Mouse (Mus musculus) embryo, embryonic 11.5 days (tissue): ENCODE data around the gene Irf2bp1.

Experiments used
- DNase-seq: peaks from one replicate; pipeline ENCODE4 v3.0.0-alpha.2; 2012; ENCODE audit warnings: low read depth, low spot score

Irf2bp1 gene

DNA sequence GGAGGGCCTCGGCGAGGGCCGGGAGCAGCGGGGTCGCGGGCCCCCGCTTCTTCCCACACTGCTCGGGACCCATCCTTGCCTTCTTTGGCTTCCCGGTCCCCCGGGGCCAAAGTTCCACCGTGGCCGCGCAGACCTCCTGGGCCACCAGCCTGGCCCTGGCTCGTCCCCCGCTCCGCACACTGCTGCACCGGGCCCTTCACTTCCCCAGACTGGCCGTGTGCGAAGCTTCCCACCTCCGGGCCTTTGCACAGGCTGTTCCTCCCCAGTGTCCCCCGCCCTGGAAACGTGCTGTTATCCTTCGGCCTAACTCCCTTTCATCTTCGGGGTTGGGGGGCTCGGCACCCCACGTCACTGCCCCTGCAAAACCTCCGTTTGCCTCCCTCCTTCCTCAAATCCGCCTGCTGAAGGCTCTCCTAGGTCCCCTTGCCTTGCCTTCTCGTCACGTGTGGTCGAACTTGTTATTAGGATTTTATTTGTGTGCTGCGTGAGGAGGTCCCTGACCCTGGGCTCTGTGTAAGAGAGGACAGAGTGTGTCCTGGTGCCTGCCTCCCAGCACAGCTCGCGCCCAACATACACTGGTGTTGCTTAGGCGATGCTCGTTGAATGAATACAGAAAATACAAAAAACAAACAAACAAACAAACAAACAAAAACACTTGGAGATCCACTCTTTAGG is 20.9 kb downstream of the Irf2bp1 start:
- DNase-seq, result no peak

DNA sequence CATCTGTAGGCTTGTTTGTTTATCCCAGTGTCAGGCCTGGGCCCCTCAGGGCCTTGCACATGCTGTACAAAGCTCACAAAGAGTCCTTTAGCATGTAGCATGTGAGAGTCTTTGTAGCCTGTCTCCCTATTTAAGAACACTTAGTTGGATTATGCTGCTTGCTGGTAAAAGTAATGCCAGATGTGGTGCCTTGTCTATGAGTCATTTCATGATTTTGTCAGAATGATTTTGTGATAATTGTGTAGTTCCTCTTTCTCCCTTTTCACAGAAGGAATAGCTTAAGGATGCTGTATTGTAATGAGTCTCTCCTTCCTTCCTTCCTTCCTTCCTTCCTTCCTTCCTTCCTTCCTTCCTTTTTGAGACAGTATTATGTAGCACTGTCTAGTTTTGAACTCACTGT is 24.2 kb downstream of the Irf2bp1 start:
- no peak for DNase-seq

DNA sequence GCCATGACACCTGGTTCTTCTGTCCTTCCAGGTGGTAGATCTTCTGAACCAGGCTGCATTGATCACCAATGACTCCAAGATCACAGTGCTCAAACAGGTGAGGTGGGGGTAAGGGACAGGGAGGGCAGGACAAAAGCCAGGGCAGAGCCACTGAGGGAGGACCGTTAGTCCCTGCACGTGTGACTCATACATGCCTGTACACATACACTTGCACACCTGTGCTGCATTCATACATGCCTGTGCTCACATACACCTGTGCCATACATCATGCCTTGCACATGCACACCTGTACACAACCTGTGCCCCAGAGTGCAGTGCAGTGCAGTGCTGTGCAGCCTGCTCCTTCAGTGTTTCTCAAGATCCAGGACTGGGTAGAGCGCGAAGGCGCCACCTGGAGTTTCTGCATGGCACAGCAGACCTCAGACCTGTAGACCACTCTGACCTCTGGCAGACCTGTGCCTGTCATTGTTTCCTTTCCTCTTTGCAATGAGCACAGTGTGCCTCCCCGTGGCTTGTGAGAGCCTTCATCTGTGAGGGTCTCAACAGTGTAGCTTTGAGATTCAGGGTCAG is 25.3 kb downstream of the Irf2bp1 start:
- no peak for DNase-seq

DNA sequence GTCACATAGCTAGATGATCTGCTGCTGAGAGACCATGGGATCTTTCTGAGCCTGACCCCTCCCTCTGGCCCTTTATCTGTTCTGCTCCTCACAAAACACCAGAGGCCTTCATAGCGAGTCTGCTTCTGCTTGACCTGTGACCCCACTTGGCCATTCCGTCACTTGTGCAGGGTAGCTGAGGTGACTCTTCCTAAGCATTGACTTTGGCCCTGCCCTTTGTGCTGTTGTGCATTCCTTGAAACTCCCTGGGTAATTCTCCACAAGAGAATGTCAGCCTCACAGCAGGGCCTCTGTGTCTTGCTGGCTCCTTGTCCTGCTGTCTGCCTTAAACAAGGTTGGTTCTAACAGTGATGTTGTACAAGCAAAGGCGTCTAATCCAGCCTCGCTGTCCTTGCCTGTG is 27.8 kb downstream of the Irf2bp1 start:
- no peak for DNase-seq

DNA sequence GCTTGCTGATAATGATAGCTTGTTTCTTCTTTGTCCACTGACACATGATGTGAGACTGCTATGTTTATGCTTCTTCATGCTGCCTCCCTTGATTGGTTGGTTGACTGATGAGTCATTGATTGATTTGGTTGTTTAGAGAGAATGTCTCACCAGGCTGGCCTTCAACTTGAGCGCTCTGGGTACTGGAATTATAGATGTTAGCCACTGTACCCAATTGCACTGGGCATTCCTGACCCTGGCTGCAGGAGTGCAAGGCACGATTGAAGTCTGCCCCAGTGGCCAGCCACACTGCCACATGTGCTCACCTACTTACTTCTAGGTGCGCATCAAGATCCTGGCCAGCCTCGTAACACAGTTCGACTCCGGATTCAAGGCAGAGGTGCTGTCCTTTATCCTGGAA is 40.8 kb downstream of the Irf2bp1 start:
- DNase-seq, result no peak

DNA sequence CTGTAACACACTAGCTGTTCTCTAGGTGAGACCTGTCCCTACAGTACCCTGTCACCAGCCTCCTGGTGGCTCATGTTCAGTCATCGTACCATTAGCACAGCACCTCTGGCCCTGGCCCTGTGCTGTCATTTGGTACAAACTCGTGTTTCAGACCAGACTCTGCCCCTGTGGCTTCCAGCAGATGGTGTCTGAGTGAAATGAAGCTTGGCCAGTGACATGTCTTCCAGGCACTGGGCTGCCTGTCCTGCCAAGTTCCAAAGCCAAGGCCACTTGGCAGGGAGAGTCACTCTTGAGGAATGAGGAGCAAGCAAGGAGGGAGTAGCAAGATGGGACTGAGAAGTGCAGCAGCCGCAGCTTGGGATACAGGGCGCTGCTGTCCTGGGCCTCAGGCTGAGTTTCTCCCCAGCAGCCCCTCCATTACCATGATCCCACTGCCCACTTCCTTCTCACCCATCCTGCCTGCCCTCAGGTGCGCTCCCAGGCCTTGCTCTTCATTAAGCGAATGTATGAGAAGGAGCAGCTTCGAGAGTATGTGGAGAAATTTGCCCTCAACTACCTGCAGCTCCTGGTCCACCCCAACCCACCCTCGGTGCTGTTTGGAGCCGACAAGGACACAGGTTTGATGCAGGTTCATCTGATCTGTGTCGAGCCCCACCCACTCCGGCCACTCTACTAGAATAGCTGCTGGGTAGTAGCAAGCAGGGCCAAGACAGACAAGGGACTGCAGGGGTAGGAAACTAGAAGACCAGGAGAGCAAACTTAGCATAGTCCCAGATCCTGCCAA is 42.6 kb downstream of the Irf2bp1 start:
- no peak for DNase-seq

DNA sequence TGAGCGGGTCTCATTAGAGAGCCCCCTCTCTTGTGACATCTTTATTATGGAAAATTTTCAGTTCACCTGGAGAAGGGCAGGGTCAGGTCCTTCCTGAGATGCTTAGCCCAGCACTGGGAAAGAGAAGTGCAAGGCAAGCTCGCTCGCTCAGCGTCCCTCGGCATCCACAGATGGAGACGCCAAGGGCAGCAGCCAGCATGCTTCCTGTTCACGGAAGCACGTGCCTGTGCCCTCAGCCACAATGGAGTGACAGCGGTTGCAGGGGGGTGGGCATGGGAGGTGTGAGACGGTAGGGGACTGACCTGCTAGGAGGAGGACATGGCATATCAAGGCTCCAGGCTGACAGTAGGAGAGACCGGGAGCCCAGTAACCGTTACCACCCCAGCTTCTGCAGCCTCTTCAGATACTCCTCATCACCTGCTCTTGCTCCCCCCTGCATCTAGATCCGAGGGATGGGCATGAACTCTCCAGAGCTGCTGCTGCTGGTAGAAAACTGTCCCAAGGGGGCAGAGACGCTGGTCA is 44.2 kb downstream of the Irf2bp1 start:
- DNase-seq, result no peak

DNA sequence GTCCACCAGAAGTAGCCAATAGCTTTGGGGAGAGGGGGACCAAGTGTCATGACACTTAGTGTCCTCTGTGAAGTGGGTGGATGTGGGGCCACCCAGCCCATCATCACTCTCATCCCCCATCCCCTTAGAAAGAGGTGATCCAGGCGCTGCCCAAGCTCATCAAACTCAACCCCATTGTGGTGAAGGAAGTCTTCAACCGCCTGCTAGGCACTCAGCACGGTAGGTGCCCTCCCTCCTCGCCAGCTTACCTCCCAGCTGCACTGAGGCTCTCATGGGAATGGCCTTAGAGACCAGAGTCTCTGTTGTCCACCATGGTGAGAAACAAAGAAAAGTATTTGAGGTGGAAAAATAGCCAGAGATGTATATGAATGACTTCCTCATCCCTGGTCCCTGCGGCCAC is 45.4 kb downstream of the Irf2bp1 start:
- no peak for DNase-seq

DNA sequence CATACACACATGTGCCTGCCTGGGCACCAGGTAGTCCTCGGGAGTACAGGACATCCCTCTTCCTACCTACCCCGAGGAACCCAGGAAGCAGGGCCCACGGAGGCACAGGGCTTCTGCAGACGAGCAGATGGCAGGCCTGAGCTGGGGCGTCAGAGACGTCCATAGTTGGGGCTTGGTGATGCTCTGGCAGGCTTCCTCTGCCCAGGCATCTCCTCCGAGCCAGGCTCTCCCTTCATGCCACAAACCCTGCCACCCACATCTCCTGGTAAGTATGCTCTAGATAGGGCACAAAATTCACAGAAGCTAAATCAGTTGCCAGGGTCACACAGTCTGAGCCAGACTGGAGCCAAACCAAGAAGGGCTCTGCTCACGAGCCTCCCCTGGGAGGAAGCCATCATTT is 46.3 kb downstream of the Irf2bp1 start:
- no peak for DNase-seq

DNA sequence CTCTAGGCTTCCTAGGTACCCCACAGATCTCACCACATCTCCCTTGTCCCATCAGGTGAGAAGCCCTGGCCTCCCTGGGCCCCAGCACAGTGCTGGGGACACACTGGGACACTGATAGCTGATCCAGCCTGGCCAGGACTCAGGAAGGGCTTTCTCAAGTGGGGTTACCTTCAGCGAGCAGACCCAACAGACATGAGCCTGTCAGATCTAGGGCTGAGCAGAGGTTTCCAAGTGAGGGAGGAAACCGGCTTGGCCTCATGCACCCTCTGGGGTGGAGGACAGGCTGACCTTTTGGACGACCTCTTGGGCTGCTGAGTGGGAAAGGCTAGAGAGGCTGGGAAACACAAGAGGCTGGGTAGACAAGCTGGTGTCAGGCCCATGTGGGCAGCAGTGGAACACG is 47.3 kb downstream of the Irf2bp1 start:
- DNase-seq, result no peak

DNA sequence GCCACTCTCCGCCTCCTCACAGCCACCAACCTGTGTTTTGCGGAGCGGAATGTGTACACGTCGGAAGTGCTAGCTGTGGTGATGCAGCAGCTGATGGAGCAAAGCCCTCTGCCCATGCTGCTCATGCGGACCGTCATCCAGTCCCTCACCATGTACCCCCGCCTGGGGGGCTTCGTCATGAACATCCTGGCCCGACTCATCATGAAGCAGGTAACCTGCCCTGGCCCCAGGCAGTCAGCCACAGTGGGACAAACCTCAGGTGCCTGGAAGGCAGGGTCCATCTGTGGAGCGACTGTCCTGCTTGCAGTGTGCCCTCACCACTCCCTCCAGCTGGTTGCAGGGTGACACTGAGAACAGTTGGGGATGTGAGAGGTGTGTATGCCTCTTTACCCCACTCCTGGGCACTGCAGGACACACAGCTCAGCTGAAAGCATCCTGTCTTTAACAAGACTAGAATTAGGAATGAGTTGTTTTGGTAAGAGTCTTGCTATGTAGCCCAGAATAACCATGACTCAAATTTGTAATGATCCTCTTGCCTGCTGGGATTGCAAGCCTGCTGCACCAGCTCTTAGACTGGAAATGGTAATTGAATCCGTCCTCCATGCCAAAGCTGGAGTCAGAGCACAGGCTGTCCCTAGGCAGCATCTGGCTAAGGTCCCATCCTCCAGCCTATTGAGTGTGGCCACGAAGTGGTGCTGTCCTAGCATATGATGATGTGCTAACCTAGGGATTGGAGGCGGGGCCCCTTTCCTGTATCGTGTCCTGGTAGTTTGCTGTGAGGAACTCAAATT is 48.7 kb downstream of the Irf2bp1 start:
- no peak for DNase-seq

DNA sequence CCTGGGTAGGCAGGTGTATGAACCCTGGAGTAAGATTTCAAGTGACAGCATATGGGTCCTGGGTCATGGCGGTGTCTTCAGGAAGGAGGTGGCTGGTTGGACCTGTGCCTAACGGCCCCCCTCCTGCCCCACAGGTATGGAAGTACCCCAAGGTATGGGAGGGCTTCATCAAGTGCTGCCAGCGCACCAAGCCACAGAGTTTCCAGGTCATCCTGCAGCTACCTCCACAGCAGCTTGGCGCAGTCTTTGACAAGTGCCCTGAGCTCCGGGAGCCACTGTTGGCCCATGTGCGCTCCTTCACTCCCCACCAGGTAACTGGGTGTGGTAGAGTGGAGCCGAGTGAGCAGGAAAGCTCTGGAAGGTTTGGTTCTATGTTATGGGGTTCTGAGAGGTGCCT is 49.3 kb downstream of the Irf2bp1 start:
- no peak for DNase-seq

DNA sequence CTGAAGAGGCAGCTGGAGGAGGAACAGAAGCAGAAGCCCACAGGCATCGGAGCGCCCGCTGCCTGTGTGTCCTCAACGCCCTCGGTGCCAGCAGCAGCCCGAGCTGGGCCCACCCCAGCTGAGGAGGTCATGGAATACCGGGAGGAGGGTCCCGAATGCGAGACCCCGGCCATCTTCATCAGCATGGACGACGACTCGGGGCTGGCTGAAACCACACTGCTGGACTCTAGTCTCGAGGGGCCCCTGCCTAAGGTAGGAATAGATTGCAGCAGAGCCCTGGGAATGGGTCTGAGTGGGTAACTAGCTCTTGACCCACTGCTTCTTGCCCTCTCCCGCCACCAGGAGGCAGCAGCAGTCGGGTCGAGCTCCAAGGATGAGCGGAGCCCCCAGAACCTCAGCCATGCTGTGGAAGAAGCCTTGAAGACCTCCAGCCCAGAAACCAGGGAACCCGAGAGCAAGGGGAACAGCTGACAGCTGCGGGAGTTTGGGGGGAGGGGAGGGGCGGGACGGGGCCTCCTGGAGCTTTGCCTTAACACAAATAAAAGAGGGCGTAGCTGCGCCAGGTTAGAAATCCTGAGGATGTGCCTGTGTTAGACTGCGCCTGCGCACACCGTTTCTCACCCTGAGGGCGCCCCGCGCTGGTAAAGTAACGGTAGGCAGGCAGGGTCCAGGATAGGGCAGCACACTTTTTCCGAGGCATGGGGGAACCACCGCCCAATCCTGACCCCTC is 50.4 kb downstream of the Irf2bp1 start, which contains the start of gene Rsph6a:
TSS of gene Rsph6a (plus strand) at position 644 of the 730 bp plus-strand sequence.
- peak; percentile 58 for DNase-seq

DNA sequence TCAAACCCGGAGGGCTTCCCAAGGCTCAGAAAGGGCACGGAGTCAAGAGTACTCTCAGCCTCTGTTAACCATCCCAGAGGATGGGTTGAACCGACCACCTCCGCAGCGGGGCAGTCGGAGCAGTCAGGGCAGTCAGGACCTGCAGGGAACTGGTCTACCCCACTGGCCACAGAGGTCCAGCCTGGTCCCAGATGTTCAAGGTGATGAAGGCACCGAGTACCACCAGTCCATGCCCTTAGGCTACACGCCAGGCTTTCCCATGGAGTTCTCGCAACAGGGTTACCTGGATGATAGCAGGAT is 50.9 kb downstream of the Irf2bp1 start:
- DNase-seq, result no peak

DNA sequence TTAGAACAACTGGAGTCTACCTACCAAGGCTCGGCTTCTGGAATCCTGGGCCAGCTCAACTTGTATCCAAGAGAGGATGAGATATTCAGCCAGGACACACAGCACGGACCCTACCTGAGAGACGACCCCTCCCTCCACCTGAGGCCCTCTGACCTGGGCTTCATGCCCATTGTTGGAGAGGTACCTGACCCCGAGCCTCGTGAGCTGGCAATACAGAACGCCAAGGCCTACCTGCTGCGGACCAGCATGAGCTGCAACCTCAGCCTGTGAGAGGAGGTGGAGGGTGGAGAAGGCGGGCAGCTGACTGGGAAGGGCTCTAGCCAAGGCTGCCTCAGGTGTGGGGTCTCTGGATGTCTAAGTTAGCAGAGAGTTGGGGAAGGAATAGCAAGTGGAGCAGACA is 51.3 kb downstream of the Irf2bp1 start:
- no peak for DNase-seq
